Mouse (Mus musculus): ENCODE measurements at regions not wholly inside any gene's neighbourhood (a gene's known extent, or its start where the extent isn't known, plus 50 kb on each side); places are given as distances from the start of the nearest gene placed in this dataset.

DNA sequence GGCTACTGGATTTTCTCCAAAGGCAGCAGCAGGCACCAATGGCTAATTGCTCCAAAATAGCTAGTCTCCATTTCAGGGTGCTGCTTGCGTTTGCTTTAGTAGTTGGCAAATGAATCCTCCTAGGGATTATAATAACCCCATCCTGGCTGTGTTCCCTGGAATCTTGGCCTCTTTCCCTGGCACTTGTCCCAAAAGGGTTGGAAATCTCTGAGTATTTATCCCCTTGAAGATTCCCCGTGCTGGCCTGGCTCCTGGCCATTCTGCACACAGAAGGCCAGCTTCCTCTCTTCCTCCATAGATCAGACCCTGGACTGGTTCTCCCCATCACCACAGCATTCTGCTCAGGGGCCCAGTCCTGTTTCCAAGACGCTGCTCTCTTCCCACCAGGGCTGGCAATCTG is 177.2 kb upstream of the Ntm start:
- TF ChIP-seq NRF1 (IDR thresholded peaks at IDR 0.05; ENCODE audit: insufficient read depth, low read depth, low read length, poor library complexity, severe bottlenecking) (no peak), UBTF (IDR thresholded peaks at IDR 0.05; ENCODE audit: borderline replicate concordance, insufficient read depth, low read depth, low read length) (no peak), CTCF (IDR thresholded peaks at IDR 0.05 in 2 of 3, conservative IDR thresholded peaks at IDR 0.05 in 1 of 3; ENCODE audit: control insufficient read depth in 1 of 3, insufficient read depth in 1 of 3, low read depth in 2 of 3, low read length in 3 of 3, poor library complexity in 1 of 3, severe bottlenecking in 1 of 3) (no peak), SIN3A (IDR thresholded peaks at IDR 0.05; ENCODE audit: low read length) (no peak), RAD21 (IDR thresholded peaks at IDR 0.05; ENCODE audit: low read depth, low read length) (no peak), BHLHE40 (IDR thresholded peaks at IDR 0.05; ENCODE audit: borderline replicate concordance, low read depth, low read length) (no peak), POLR2AphosphoS5 (IDR thresholded peaks at IDR 0.05; ENCODE audit: borderline replicate concordance, low read depth, low read length) (no peak), GATA1 (IDR thresholded peaks at IDR 0.05; ENCODE audit: low read depth, low read length) (no peak), HCFC1 (IDR thresholded peaks at IDR 0.05; ENCODE audit: low read depth, low read length) (no peak), EP300 (IDR thresholded peaks at IDR 0.05; ENCODE audit: low read depth in 1 of 2, low read length in 2 of 2) (no peak), MAZ (IDR thresholded peaks at IDR 0.05; ENCODE audit: low read depth, low read length) (no peak), KAT2A (conservative IDR thresholded peaks at IDR 0.05; ENCODE audit: low read depth, low read length) (no peak)
